Mouse (Mus musculus) ZHBTc4 (cell line): ENCODE measurements around the gene Mmp1b.
"Not testable (repeated sequence)": the region's sequence is repeated elsewhere in the genome, so short reads cannot be mapped to it uniquely, and the experiment has no call there.

Experiments
- DNase-seq: peaks from one replicate; pipeline ENCODE4 v3.0.0-alpha.2; 2011; ENCODE audit warnings: low read depth, low spot score

Gene Mmp1b

GRCm38 (mm10) chr9:7387947-7388346 lies at the start of gene Mmp1b:
TSS of gene Mmp1b (minus strand) at chr9:7388047.
- no peak for DNase-seq

GRCm38 (mm10) chr9:7396556-7396955 lies 8.7 kb upstream of the Mmp1b start:
- DNase-seq = not testable (repeated sequence)

DNA sequence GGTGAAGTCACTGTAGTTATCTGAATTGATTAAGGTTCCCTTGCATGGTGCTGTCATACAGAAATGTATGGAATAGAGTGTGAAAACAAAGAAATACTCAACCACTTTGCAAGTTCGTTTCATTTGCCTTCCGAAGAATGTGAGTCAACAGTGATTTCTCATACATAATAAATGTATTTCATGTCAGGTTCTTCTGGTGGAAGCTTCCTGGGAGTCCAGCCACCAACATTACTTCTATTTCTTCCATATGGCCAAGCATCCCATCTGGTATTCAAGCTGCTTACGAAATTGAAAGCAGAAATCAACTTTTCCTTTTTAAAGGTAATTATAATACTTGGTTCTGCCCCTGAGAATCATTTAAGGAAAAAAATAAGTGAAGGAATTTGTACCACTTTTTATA lies 33.3 kb downstream of the Mmp1b start:
- DNase-seq = no peak

DNA sequence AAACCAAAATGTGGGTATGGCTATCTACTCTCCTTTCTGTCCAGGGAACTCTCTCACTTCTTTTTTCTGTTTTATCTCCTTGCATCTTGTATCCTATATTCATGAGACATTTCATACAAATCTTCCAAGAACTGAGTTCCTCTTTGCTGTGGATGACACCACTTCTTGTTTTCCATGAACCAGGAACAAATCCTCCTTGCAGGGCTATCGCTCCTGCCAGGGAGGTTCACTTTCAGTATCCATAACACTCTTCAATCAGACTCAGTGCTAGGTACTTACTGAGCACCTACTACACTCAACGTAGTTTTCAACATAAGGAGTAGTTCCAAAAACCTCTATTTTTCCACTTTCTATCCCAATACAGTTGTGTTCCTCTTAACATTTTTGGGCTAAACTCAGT lies 42.3 kb downstream of the Mmp1b start:
- no peak for DNase-seq

- DNase-seq = no peak
Measured at GRCm38 (mm10) chr9:7344107-7344506, 43.7 kb downstream of the Mmp1b start, which contains the start of gene Mmp12. TSS of gene Mmp12 (plus strand) at chr9:7344381.

- DNase-seq = no peak
Measured at GRCm38 (mm10) chr9:7336740-7337483, 50.9 kb downstream of the Mmp1b start.

DNA sequence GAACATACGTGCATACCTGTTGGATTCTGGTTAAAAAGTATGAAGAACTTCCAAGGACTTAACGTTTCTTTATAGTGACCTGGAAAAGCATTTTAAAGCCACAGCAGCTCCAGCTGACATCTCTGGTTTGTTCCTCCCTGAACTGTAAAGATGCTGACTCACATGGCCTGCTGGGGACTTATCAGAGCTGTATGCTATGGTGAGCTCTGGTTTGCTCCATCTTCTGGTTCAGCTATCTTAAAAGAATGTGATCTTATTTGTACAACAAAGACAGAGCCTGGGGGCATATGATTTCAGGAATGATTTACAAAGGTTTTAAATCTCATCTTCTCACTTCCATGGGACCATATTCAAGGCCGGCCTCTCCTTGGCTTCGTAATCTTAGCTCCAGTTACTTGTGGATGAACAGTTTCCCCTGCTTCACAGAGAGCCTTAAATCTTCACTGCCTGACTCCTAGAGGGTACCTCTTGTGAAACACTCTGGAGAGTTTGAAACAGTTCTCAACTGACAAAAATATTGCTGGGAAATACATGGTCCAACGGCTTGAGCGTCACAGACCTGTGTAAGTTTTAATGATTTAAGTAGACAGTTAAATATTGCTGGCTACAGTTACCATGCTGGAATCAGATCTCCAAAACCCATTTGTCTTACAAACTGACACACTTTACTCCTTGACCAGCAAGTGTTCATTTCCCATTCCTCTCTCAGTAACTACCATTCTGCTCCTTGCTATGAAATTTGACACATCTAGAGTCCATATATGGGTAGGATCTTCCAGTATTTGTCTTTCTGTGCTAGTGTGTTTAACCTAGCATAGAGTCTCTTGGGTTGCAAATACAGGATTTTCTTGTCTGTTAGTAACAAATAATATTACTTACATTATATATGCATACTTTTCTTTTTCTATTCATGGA lies 51.8 kb downstream of the Mmp1b start:
- peak; percentile 37 for DNase-seq

- DNase-seq = no peak
Measured at GRCm38 (mm10) chr9:7331847-7332246, 56.0 kb downstream of the Mmp1b start.
